Mouse (Mus musculus): ENCODE measurements at regions not wholly inside any gene's neighbourhood (a gene's known extent, or its start where the extent isn't known, plus 50 kb on each side); places are given as distances from the start of the nearest gene placed in this dataset.

GRCm38 (mm10) chr7:145112146-145112830 lies 95.6 kb downstream of the 1810010D01Rik start:
- Histone ChIP-seq H3K27ac (replicated peaks; ENCODE audit: insufficient read depth, low read depth, low read length) (peak overlapping the region; percentile 96), H3K4me3 (ENCODE audit: insufficient read depth, low read depth, low read length) (no peak overlapping the region), H3K79me2 (ENCODE audit: control insufficient read depth, insufficient read depth, low read length) (no peaks in the 10 kb centered on the region), H3K4me1 (ENCODE audit: control insufficient read depth, insufficient read depth, low read length) (peaks cover 6% of the 10 kb centered on the region; the same call in 1 of the 2 replicates), H3K9ac (ENCODE audit: low read depth, low read length) (peak overlapping the region; percentile 10; the same call in 1 of the 2 replicates), H3K27me3 (ENCODE audit: control insufficient read depth, insufficient read depth, low read length) (no peaks in the 10 kb centered on the region), H3K36me3 (ENCODE audit: control insufficient read depth, insufficient read depth, low read length) (no peaks in the 10 kb centered on the region)
- TF ChIP-seq POLR2A (IDR thresholded peaks at IDR 0.05; ENCODE audit: extremely low read depth, insufficient read depth, low read length) (no peak), CTCF (IDR thresholded peaks at IDR 0.05; ENCODE audit: low read depth, low read length) (no peak)
- peak; percentile 22 for DNase-seq (ENCODE audit: extremely low read depth, low read depth, low spot score)

- no peaks in the 10 kb centered on the region for H3K36me3 ChIP-seq (ENCODE audit: control insufficient read depth, insufficient read depth, low read length)
- peak overlapping the region; percentile 59 for H3K4me3 ChIP-seq (ENCODE audit: insufficient read depth, low read depth, low read length)
- peak; percentile 56 for DNase-seq (ENCODE audit: extremely low read depth, low read depth, low spot score)
- no peaks in the 10 kb centered on the region for H3K27me3 ChIP-seq (ENCODE audit: control insufficient read depth, insufficient read depth, low read length)
- TF ChIP-seq CTCF (IDR thresholded peaks at IDR 0.05; ENCODE audit: low read depth, low read length) = no peak
- TF ChIP-seq POLR2A (IDR thresholded peaks at IDR 0.05; ENCODE audit: extremely low read depth, insufficient read depth, low read length) = no peak
- WGBS = 60% methylated on average over 20 of the region's 20 CpGs
- H3K4me1 ChIP-seq (ENCODE audit: control insufficient read depth, insufficient read depth, low read length) = peaks cover 6% of the 10 kb centered on the region; the same call in 1 of the 2 replicates
- H3K9ac ChIP-seq (ENCODE audit: low read depth, low read length) = peak overlapping the region; percentile 64
- H3K27ac ChIP-seq (replicated peaks; ENCODE audit: insufficient read depth, low read depth, low read length) = peak overlapping the region; percentile 96
- no peaks in the 10 kb centered on the region for H3K79me2 ChIP-seq (ENCODE audit: control insufficient read depth, insufficient read depth, low read length)
Measured at GRCm38 (mm10) chr7:145111252-145112131, 96.4 kb downstream of the 1810010D01Rik start.

DNA sequence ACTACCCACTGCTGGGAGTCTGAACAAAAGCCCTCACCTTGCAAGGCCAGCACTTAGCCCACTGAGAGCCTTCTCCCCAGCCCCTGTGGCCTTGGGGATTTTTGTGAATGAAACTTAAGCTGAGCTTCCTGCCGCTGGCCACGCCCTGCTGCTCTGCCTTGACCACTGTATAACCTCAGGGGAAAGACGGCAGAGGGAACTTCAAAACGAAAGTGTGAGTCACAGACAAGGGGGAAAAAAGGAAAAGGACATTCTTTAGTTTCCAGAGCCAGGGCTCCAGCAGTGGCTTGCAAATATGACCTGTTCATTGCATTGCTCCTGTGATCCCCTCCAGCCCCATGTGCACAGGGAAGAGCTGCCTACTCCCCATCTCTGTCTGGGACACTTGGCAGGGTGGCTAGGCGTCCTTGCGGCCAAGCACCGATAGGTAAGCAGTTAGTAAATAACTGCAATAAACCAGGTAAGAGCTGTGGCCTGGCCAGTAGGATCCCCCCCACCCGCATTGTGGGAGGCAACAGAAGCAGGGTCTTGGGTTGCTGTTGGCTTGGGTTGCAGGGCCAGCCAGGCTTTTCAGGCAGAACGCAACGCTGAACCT lies 97.2 kb downstream of the 1810010D01Rik start:
- no peaks in the 10 kb centered on the region for H3K79me2 ChIP-seq (ENCODE audit: control insufficient read depth, insufficient read depth, low read length)
- no peak for TF ChIP-seq POLR2A (IDR thresholded peaks at IDR 0.05; ENCODE audit: extremely low read depth, insufficient read depth, low read length)
- no peak for TF ChIP-seq CTCF (IDR thresholded peaks at IDR 0.05; ENCODE audit: low read depth, low read length)
- H3K9ac ChIP-seq (ENCODE audit: low read depth, low read length) = peak overlapping the region; percentile 55
- H3K27ac ChIP-seq (replicated peaks; ENCODE audit: insufficient read depth, low read depth, low read length) = peak overlapping the region; percentile 96
- 60% methylated on average over 10 of the region's 10 CpGs for WGBS
- peak; percentile 43 for DNase-seq (ENCODE audit: extremely low read depth, low read depth, low spot score)
- peak overlapping the region; percentile 11; the same call in 1 of the 2 replicates for H3K4me3 ChIP-seq (ENCODE audit: insufficient read depth, low read depth, low read length)
- H3K4me1 ChIP-seq (ENCODE audit: control insufficient read depth, insufficient read depth, low read length) = peaks cover 6% of the 10 kb centered on the region; the same call in 1 of the 2 replicates
- no peaks in the 10 kb centered on the region for H3K27me3 ChIP-seq (ENCODE audit: control insufficient read depth, insufficient read depth, low read length)
- H3K36me3 ChIP-seq (ENCODE audit: control insufficient read depth, insufficient read depth, low read length) = no peaks in the 10 kb centered on the region

DNA sequence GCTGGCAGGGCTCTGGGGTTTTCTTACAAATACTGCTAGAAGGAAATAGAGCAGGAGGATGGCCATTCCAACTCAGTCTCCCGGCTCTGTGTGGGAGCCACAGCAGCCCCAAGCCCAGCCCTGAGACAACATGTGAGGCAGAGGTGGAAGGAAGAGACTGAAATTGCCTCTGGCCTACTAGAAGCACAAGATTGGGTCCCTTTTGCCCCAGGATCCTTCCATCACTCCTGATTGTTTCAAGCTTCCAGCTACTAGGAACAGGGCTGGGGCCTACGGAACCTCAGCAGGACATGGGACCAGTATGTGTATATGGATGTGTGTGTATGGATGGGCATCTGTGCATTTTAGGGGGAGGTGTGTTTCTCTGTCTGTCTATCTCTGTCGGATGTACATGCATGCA lies 97.9 kb downstream of the 1810010D01Rik start:
- peaks cover 6% of the 10 kb centered on the region; the same call in 1 of the 2 replicates for H3K4me1 ChIP-seq (ENCODE audit: control insufficient read depth, insufficient read depth, low read length)
- WGBS = 95% methylated on average over 3 of the region's 3 CpGs
- no peak overlapping the region for H3K9ac ChIP-seq (ENCODE audit: low read depth, low read length)
- no peak for TF ChIP-seq CTCF (IDR thresholded peaks at IDR 0.05; ENCODE audit: low read depth, low read length)
- no peak for TF ChIP-seq POLR2A (IDR thresholded peaks at IDR 0.05; ENCODE audit: extremely low read depth, insufficient read depth, low read length)
- H3K27ac ChIP-seq (replicated peaks; ENCODE audit: insufficient read depth, low read depth, low read length) = no peak overlapping the region
- no peaks in the 10 kb centered on the region for H3K27me3 ChIP-seq (ENCODE audit: control insufficient read depth, insufficient read depth, low read length)
- no peak for DNase-seq (ENCODE audit: extremely low read depth, low read depth, low spot score)
- H3K36me3 ChIP-seq (ENCODE audit: control insufficient read depth, insufficient read depth, low read length) = no peaks in the 10 kb centered on the region
- no peaks in the 10 kb centered on the region for H3K79me2 ChIP-seq (ENCODE audit: control insufficient read depth, insufficient read depth, low read length)
- no peak overlapping the region for H3K4me3 ChIP-seq (ENCODE audit: insufficient read depth, low read depth, low read length)

DNA sequence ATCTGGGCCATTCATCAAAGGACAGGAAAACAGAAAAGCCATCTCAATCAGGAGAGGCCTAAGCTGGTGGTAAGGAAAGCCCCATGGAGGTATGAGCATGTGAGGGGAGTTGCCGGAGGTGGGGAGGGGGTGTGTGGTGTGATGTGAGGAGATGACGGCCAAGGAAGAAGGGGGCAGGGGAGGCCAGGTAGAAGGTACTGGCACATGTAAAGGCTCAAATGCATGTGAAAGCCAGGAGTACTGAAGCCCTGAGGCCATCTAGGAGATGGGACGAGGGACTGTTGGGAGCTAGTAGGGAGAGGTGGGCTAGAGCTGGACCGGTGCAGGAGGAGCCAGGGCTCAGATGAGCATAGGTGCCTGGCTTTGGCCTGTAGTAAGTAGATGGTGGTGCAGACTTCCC lies 98.4 kb downstream of the 1810010D01Rik start:
- TF ChIP-seq CTCF (IDR thresholded peaks at IDR 0.05; ENCODE audit: low read depth, low read length) = no peak
- TF ChIP-seq POLR2A (IDR thresholded peaks at IDR 0.05; ENCODE audit: extremely low read depth, insufficient read depth, low read length) = no peak
- Histone ChIP-seq H3K4me1 (ENCODE audit: control insufficient read depth, insufficient read depth, low read length) (peaks cover 6% of the 10 kb centered on the region; the same call in 1 of the 2 replicates), H3K79me2 (ENCODE audit: control insufficient read depth, insufficient read depth, low read length) (no peaks in the 10 kb centered on the region), H3K27me3 (ENCODE audit: control insufficient read depth, insufficient read depth, low read length) (no peaks in the 10 kb centered on the region), H3K9ac (ENCODE audit: low read depth, low read length) (no peak overlapping the region), H3K36me3 (ENCODE audit: control insufficient read depth, insufficient read depth, low read length) (no peaks in the 10 kb centered on the region), H3K4me3 (ENCODE audit: insufficient read depth, low read depth, low read length) (no peak overlapping the region), H3K27ac (replicated peaks; ENCODE audit: insufficient read depth, low read depth, low read length) (no peak overlapping the region)
- 94% methylated on average over 4 of the region's 4 CpGs for WGBS
- no peak for DNase-seq (ENCODE audit: extremely low read depth, low read depth, low spot score)

Measured in liver, adult 2 months (tissue).